Mouse (Mus musculus) left cerebral cortex, adult 2 months (tissue): ENCODE data around the gene Dnah17. TPM values are rescaled to one million over a fixed set of nuclear protein-coding genes. Genes with fewer than 3 reads are reported as not detected.

Source experiments
- DNase-seq, 2 experiments: peaks; one replicate each; pipeline ENCODE4 v3.0.0; 2021 to 2022; ENCODE audit warnings: low spot score in 2 of 2, mixed read lengths in 1 of 2; ENCODE audit errors: extremely low spot score in 1 of 2
- H3K27ac ChIP-seq: fragments of 200-600 bp; 2 replicates; pipeline ENCODE4 v1.8.1; 2022
- H3K4me3 ChIP-seq: fragments of 200-600 bp; 2 replicates; pipeline ENCODE4 v1.8.1; 2022
- CTCF ChIP-seq: fragments of 200-600 bp; IDR thresholded peaks from 2 replicates; pipeline ENCODE4 v1.8.1; 2022; ENCODE audit warnings: antibody characterized with exemption, mild to moderate bottlenecking, moderate library complexity
- intact Hi-C: fragments of 180-260 bp; cut with DNase I; formaldehyde crosslinking; loops from one replicate; pipeline ENCODE4 v1.15.1; 2025
- total RNA-seq, 2 experiments: library from RNA; stranded (reverse); gene quantifications; 2 replicates each; pipeline ENCODE4 v1.2.3; 2021

Gene Dnah17
- total RNA-seq, 2 experiments from 2014 or later, result 0.05 to 0.16 TPM

DNA sequence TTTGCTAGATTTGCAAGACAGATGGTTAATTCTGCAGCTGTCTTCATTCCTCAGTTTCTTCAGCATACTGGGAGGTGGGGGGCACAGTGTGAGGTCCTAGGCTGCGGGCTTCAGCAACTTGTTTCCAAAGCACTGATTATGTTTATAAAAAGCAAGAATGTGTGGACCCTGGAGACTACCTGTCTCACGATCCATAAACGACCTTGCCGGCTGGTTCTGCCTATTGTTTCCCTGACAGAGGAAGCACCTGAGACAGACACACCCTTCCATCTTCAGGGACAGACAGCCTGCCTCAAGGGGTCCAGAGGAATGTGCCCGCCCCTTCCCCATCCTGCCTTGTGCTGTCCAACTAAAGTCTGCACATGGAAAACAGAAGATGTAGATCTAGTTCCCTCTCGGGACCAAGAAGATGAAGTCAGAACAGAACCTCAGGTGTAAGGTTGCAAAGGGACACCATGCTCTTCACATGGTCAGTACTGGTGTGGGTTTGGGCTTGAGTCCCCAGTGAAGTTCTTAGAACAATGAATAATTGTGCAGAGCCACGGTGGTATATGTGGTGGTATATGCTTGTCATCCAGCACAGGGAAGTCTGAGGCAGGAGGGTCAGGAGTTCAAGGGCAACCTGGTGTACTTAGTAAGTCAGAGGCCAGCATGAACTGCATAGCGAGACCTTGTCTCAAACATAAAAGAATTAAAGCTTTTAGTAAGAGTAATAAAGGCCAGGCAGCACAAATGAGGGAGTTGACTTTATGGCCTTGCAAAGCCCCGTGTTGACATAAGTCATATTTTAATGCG is 10.5 kb upstream of the Dnah17 start:
- intact Hi-C loops, result no loop called here

GRCm38 (mm10) chr11:118138347-118138746 is 7.9 kb upstream of the Dnah17 start:
- Histone ChIP-seq H3K4me3 (no peak overlapping the region), H3K27ac (no peak overlapping the region)
- intact Hi-C loops, result no loop called here
- no peak for DNase-seq
- TF ChIP-seq CTCF, result no peak

More for the DNA sequence above, 10.5 kb upstream of the Dnah17 start:
- Histone ChIP-seq H3K27ac (no peak overlapping the region), H3K4me3 (no peak overlapping the region)
- TF ChIP-seq CTCF, result no peak
- no peak for DNase-seq

GRCm38 (mm10) chr11:118136172-118136632 is 5.8 kb upstream of the Dnah17 start:
- no peak for DNase-seq
- no peak for TF ChIP-seq CTCF
- Histone ChIP-seq H3K4me3 (no peak overlapping the region), H3K27ac (no peak overlapping the region)
- intact Hi-C loops, result no loop called here

- TF ChIP-seq CTCF, result no peak
- intact Hi-C loops, result no loop called here
- no peak overlapping the region for H3K4me3 ChIP-seq
- H3K27ac ChIP-seq, result no peak overlapping the region
- DNase-seq, result no peak
Measured at GRCm38 (mm10) chr11:118135271-118135670, 4.8 kb upstream of the Dnah17 start.

GRCm38 (mm10) chr11:118133752-118134169 is 3.3 kb upstream of the Dnah17 start:
- no peak overlapping the region for H3K27ac ChIP-seq
- no peak overlapping the region for H3K4me3 ChIP-seq

DNA sequence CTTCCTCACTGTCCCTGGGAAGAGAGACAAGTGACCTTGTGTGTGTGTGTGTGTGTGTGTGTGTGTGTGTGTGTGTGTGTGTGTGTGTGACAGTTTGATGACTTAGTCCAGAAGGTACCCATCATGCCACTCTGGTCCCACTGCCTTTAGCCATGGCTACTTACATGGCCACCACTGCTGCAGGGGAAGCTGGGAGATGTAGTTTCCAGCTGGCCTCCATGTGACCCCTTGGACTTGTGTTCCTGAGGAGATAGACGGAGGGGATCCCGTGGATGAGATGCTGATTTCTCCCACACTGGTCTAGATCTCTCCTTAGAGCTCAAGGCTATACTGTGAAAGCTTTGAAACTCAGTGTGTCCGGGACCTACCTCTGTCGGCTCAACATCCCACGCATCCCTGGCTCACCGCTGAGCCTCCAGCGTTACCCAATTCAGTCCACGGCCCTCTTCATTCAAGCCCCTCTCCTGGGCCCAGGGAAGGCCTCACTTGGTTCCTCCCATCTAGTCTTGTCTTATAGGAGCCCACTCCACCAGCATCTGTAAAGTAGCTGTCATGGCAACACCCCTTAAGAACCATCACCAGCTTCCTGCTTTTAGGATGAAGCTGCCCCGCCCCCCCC is 2.8 kb upstream of the Dnah17 start:
- Histone ChIP-seq H3K27ac (no peak overlapping the region), H3K4me3 (no peak overlapping the region)
- no peak for TF ChIP-seq CTCF
- no peak for DNase-seq
- intact Hi-C loops, result no loop called here

More at GRCm38 (mm10) chr11:118133752-118134169, 3.3 kb upstream of the Dnah17 start:
- intact Hi-C loops, result no loop called here
- peak in 1 of 2 experiments; percentile 45 for DNase-seq
- TF ChIP-seq CTCF, result no peak

GRCm38 (mm10) chr11:118132136-118132535 is 1.7 kb upstream of the Dnah17 start:
- intact Hi-C loops, result no loop called here
- DNase-seq, result no peak
- TF ChIP-seq CTCF, result no peak
- Histone ChIP-seq H3K27ac (no peak overlapping the region), H3K4me3 (no peak overlapping the region)

- Histone ChIP-seq H3K27ac (no peak overlapping the region), H3K4me3 (no peak overlapping the region)
- no peak for TF ChIP-seq CTCF
- intact Hi-C loops, result no loop called here
- no peak for DNase-seq
Measured at GRCm38 (mm10) chr11:118129812-118130211, 622 bp downstream of the Dnah17 start.

GRCm38 (mm10) chr11:118121592-118121991 is 8.8 kb downstream of the Dnah17 start:
- no peak overlapping the region for H3K27ac ChIP-seq
- intact Hi-C loops, result no loop called here
- TF ChIP-seq CTCF, result no peak
- no peak overlapping the region for H3K4me3 ChIP-seq
- no peak for DNase-seq

DNA sequence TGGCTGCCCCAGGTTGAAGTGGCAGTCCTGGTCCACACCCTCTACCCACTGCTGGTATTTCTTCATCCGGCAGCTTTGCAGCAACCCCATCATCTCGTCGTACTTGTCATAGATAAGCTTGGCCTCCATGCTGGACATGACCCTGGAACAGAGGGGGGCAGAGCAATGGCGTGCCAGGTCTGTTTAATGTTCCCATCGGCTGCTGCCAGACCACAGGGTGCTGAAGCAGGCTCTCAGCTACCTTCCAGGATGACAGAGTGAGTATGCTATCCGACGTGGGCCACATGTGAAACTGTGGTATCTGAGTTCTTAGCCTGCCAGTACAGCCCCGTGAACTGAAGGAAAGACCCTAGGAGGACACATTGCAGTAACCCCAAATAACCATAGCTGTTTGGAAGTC is 11.7 kb downstream of the Dnah17 start:
- no peak for DNase-seq
- intact Hi-C loops, result no loop called here

DNA sequence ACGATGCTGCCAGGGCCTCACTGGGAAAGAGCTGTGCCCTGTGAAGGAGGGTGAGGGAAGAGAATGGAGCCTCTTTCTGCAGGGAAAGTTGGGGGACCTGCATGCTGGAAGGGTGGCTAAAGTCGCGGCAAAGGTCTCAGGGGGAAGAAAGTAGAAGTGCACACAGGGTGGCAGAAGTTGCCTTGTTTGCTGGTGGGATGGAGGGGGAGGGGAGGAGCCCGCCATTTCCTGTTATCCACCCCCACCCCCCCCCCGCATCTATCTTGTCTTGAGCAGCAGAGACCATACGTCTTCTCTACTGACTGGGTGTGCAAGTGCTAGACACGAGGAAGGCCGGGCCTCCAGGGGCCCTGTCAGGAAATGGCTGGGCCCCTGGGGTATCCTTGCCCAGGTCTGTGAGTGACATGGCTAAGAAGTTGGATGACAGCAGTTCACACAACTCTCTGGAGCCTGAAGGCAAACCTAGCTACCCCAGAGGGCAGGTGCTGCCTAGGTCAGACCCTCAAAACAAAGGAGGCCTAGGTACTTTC is 15.8 kb downstream of the Dnah17 start:
- intact Hi-C loops, result no loop called here
- no peak for DNase-seq

More for the DNA sequence above, 11.7 kb downstream of the Dnah17 start:
- Histone ChIP-seq H3K4me3 (no peak overlapping the region), H3K27ac (no peak overlapping the region)
- TF ChIP-seq CTCF, result no peak

GRCm38 (mm10) chr11:118113516-118114205 is 16.8 kb downstream of the Dnah17 start:
- Histone ChIP-seq H3K27ac (no peak overlapping the region), H3K4me3 (no peak overlapping the region)
- intact Hi-C loops, result no loop called here
- no peak for TF ChIP-seq CTCF
- DNase-seq, result no peak

More for the DNA sequence above, 15.8 kb downstream of the Dnah17 start:
- no peak for TF ChIP-seq CTCF
- H3K27ac ChIP-seq, result no peak overlapping the region
- H3K4me3 ChIP-seq, result no peak overlapping the region
